Mouse (Mus musculus) neutrophil, adult 5-6 weeks (primary cell): Measurements from ENCODE around the gene Mc1r. TPM values are rescaled to one million over a fixed set of nuclear protein-coding genes. Genes with fewer than 3 reads are reported as not detected.

ENCODE experiments used
- ATAC-seq: fragments of 151-379, 151-347 bp; 2 replicates; pipeline ENCODE4 v1.8.0; 2017; ENCODE audit warnings: mild to moderate bottlenecking, moderate TSS enrichment; ENCODE audit not compliant: insufficient number of reproducible peaks, poor library complexity, low FRiP score, severe bottlenecking; ENCODE audit errors: extremely low read depth
- total RNA-seq: library from RNA; stranded (forward); fragments of 200-1000 nt; gene quantifications from 2 replicates; pipeline ENCODE4 v1.2.3, GENCODE M21; 2017

Gene Mc1r
- total RNA-seq, 1 experiment from 2014 or later = not detected

GRCm38 (mm10) chr8:123453951-123454350 is 47.0 kb downstream of the Mc1r start:
- no peak for ATAC-seq

- no peak for ATAC-seq
Observed at GRCm38 (mm10) chr8:123454559-123454958, 47.7 kb downstream of the Mc1r start.

Other genes starting within 250 kb of the Mc1r start
- not detected in 2 replicates for gene Sult5a1, start 248.8 kb upstream of the Mc1r start, total RNA-seq
- not detected in 2 replicates for gene Dpep1, start 220.9 kb upstream of the Mc1r start, total RNA-seq
- 60.9 and 64.8 TPM in 2 replicates for gene Chmp1a, start 194.3 kb upstream of the Mc1r start, total RNA-seq
- gene Spata33, start 194.3 kb upstream of the Mc1r start, total RNA-seq = 0.12 TPM in 2 replicates
- 48.5 and 58.4 TPM in 2 replicates for gene Cdk10, start 182.3 kb upstream of the Mc1r start, total RNA-seq
- gene Spata2l, start 170.9 kb upstream of the Mc1r start, total RNA-seq = 3.5 and 6.8 TPM in 2 replicates
- gene Zfp276, start 152.9 kb upstream of the Mc1r start, total RNA-seq = 55.0 and 57.4 TPM in 2 replicates
- gene Vps9d1, start 152.8 kb upstream of the Mc1r start, total RNA-seq = 43.6 and 53.3 TPM in 2 replicates
- 26.8 and 30.6 TPM in 2 replicates for gene Fanca, start 88.5 kb upstream of the Mc1r start, total RNA-seq
- 0.23 and 0.37 TPM in 2 replicates for gene Spire2, start 74.4 kb upstream of the Mc1r start, total RNA-seq
- gene Tcf25, start 33.4 kb upstream of the Mc1r start, total RNA-seq = 275 and 330 TPM in 2 replicates
- 1.2 TPM in 1 of 2 replicates, not detected in the other for gene Tubb3, start 4.3 kb downstream of the Mc1r start, total RNA-seq
- 5.0 and 6.2 TPM in 2 replicates for gene Def8, start 16.4 kb downstream of the Mc1r start, total RNA-seq
- gene Afg3l1, start 70.8 kb downstream of the Mc1r start, total RNA-seq = 12.8 and 17.9 TPM in 2 replicates
- gene Dbndd1, start 108.4 kb downstream of the Mc1r start, total RNA-seq = 0.58 TPM in 1 of 2 replicates, not detected in the other
- 2.3 and 4.3 TPM in 2 replicates for gene Gas8, start 111.7 kb downstream of the Mc1r start, total RNA-seq
- gene Rhou, start 246.8 kb downstream of the Mc1r start, total RNA-seq = 2.7 and 3.7 TPM in 2 replicates